Mouse (Mus musculus) large intestine, adult 2 months (tissue): ENCODE results near the gene Gcsh. TPM values are rescaled to one million over a fixed set of nuclear protein-coding genes. Genes with fewer than 3 reads are reported as not detected.

ENCODE experiments used
- DNase-seq: peaks from one replicate; pipeline ENCODE4 v3.0.0-alpha.2; 2012; ENCODE audit warnings: low read depth, low spot score
- WGBS: fragments of 180-500 bp; shearing (Covaris S2); methylation state at CpG from one replicate; pipeline ENCODE4 v1.1.7; 2018; 5-methylcytosine and 5-hydroxymethylcytosine counted together
- polyA plus RNA-seq: library from polyadenylated mRNA; depleted of rRNA; stranded (reverse); fragments of >200 nt; gene quantifications from 2 replicates; pipeline ENCODE4 v1.2.3, GENCODE M21; 2012

Gene Gcsh
- polyA plus RNA-seq, 1 experiment: 25.9 TPM

GRCm38 (mm10) chr8:116980117-116980516, 13.2 kb downstream of the Gcsh start:
- DNase-seq: no peak
- 17% methylated on average over 4 of the region's 4 CpGs for WGBS

DNA sequence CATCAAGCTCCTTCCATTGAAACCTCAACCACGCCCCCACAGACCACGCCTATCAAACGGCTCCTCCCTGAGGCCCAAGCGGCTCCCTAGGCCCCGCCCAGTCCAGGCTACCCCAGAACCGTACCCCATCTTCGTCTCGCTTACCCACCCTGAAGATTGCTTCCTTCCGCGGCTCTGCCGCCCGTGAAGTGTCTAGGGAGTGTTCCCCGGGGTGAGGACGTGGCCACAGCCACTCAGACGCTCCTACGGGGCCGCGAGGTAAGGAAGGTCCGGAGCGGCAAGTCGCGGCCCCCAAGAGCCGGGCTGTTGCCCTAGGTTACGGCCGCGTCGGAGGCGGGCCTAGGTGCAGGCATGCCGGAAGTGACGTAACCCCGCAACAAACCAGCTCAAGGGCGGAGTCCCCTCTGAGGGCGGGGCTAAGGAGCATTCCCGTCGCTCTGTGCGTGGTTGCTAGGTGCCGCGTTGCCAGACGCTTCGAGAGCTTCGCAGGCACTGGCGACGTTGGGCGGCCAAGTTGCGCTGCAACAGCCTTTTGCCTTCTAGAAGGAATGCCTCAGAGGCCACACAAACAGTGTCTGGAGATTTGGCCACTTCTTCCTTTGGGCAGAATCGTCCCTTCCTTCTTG, 14.6 kb downstream of the Gcsh start, which contains the start of gene 1700030J22Rik:
Gene 1700030J22Rik (minus strand): TSS at position 329 of the 626 bp plus-strand sequence.
- under 1% methylated on average over 46 of the region's 46 CpGs for WGBS
- DNase-seq: peak; percentile 96

DNA sequence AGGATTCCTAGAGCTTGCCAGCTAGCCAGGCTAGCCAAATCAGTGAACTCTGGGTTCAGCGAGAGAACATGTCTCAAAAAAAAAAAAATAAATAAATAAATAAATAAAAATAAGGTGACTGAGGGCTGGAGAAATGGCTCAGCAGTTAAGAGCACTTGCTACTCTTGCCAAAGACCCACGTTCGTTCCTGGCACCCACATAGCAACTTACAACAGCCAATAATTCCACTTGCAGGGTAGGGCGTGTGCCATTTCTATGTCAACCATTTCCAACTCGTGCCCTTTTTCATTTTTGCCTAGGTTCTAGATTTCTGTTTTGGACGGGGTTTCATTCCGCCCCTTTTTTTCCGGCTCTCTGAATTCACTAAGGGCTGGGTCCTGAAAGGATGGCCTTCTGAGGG, 15.3 kb downstream of the Gcsh start:
- DNase-seq: no peak
- 23% methylated on average over 8 of the region's 8 CpGs for WGBS

DNA sequence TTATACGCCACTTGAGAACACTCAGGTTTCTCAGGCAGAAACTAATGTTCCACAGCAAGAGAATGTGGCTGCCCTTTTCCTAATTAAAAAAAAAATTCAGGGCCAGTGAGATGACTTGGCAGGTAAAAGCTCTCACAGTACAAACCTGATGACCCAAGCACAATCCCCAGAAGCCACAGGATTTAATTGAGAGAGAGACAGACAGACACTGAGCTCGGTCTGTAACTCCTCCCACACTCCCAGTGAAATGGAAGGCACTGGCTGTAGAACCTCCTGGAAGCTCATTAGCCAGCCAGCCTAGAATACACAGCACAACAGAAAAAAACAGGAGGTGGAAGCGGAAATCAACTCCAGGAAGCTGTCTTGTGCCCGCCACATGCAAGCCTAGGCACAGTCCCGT, 17.7 kb downstream of the Gcsh start:
- WGBS: 57% methylated on average over 5 of the region's 5 CpGs
- DNase-seq: no peak

- 57% methylated on average over 5 of the region's 5 CpGs for WGBS
- no peak for DNase-seq
Measured at GRCm38 (mm10) chr8:116975066-116975465, 18.3 kb downstream of the Gcsh start.

DNA sequence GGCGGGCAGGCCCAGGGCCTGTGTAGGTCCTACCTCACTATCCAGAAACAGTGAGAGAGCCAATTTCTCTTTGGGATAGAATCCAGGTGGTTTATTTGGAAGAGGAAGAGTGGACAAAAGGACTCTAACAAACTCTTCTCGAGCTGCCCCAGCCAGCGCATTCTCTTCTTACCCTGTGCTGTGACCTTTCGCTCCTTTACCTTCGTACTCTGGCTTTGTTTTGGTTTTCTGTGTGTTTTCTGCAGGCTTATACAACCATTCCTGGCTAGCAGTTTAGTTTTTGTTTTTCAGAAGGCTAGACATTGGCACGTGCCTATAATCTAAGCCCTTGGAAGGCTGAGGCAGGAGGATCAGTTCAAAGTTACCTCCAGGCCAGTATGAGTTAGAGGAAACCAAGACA, 23.8 kb downstream of the Gcsh start:
- DNase-seq: no peak
- 78% methylated on average over 6 of the region's 6 CpGs for WGBS

DNA sequence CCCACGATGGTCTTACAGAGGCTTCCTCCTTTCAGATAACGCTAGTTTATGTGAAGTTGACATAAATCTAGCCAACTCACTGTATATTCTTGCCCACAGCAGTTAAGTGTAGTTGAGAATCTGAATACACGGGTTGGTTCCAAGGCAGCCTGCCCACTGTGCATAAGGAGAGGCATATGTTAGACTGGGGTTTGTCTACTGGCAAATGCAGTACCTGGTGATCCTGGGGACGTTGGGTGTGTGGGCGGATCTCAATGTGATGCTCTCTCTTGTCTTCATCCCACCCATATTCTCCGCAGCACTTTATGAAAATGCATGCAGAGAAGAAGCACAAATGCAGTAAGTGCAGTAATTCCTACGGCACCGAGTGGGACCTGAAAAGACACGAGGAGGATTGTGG, 38.9 kb downstream of the Gcsh start:
- 90% methylated on average over 9 of the region's 9 CpGs for WGBS

GRCm38 (mm10) chr8:116952428-116952827, 40.9 kb downstream of the Gcsh start:
- no peak for DNase-seq
- WGBS: 51% methylated on average over 8 of the region's 8 CpGs

More for the DNA sequence above, 38.9 kb downstream of the Gcsh start:
- DNase-seq: no peak

- WGBS: 18% methylated on average over 2 of the region's 2 CpGs
- DNase-seq: peak; percentile 69
Measured at GRCm38 (mm10) chr8:116951778-116952177, 41.6 kb downstream of the Gcsh start.

DNA sequence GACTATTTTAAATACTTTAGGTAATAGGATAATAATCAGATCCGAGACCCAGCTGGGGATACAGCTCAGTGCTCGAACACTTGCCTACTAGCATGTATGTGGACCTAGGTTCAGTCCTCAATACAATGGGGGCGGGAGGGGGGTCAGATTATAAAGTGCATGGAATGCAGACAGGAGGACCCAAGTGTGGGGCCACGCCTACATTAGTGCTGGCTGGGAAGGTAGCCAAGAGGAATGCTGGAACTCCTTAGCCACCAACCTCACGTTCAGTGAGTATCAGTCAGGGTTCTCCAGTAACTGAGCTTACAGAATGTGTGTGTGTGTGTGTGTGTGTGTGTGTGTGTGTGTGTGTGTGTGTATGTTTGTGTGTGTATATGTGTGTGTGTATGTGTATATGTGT, 42.0 kb downstream of the Gcsh start:
- 32% methylated on average over 5 of the region's 5 CpGs for WGBS
- DNase-seq: no peak

DNA sequence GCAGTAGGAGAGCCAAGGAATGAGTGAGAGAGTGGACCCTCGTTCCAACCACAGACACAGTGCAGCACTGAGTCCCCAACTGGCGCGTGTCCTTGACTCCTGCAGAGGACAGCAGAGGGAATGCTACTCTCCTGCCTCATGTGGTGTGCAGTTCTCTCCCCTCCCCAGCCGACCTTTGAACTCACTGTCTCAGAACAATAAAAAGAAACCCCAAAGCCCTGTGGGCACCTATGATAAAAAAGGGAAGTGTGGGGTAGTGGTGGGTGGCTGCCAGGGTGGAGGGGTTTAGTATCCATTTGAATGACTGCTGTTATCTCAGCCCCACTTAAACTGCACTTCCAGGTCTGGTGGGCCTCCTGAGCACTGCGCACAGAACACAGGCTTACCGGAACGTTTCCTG, 45.7 kb downstream of the Gcsh start:
- DNase-seq: no peak
- 67% methylated on average over 7 of the region's 7 CpGs for WGBS

DNA sequence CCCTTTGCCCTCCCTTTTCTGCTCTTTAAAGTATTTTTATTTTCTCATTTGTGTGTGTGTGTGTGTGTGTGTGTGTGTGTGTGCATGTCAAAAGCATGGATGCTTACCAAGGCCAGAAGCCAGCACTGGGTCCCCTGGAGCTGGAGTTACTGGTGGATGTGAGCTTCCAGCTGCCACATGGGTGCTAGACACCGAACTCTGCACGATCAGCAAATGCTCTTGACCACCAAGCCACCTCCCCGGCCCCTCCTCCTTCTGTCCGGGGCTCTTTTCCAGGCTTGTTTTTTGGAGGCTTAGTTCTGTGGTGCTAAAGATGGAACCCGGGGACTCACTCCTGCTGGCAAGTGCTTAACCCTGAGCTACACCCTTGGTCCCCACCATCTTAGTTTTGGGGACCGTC, 46.5 kb downstream of the Gcsh start:
- WGBS: 90% methylated on average over 6 of the region's 6 CpGs
- DNase-seq: no peak

GRCm38 (mm10) chr8:116946268-116946838, 47.0 kb downstream of the Gcsh start:
- 80% methylated on average over 21 of the region's 21 CpGs for WGBS
- DNase-seq: no peak

- DNase-seq: no peak
- 86% methylated on average over 9 of the region's 9 CpGs for WGBS
Measured at GRCm38 (mm10) chr8:116945169-116945910, 48.0 kb downstream of the Gcsh start.

DNA sequence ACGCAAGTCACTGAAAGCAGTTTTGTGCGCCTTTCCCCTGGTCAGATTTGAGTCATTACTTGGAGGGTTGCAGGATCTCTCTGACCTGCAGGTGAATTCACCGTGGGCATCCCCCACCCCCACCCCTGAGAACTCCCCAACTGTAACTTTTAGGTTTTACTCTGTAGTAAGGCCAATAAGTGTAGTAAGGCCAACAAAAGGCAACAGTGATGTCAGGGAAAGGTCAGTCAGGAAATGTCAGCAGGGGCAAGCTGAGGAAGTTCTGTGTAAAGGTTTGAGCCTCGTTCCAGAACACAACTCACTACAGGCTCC, 49.0 kb downstream of the Gcsh start:
- WGBS: 7% methylated on average over 4 of the region's 4 CpGs
- DNase-seq: no peak

- DNase-seq: no peak
- WGBS: 1% methylated on average over 62 of the region's 62 CpGs
Measured at GRCm38 (mm10) chr8:116943555-116944384, 49.6 kb downstream of the Gcsh start.

DNA sequence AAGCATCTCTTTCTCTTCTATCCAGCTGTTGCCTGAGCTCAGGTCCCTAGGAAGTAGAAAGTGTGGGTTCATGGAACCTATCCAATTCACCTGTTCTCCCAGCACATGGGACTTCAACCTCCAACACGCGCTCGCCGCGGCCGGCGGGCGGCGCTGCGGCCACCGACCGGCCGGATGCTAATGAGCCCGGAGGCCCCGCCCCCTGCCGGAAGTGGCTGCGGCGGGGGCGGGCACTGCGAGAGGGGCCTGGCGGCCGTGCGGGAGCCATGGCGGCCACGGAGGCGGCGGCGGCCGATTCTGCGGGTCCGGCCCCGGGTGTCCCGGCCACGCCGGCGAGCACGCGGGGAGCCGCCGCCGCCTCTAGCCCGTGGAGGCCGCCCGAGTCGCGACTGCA, 50.2 kb downstream of the Gcsh start, which contains the start of gene Atmin:
Gene Atmin (plus strand): TSS at position 233 of the 394 bp plus-strand sequence.
- WGBS: under 1% methylated on average over 43 of the region's 46 CpGs

DNA sequence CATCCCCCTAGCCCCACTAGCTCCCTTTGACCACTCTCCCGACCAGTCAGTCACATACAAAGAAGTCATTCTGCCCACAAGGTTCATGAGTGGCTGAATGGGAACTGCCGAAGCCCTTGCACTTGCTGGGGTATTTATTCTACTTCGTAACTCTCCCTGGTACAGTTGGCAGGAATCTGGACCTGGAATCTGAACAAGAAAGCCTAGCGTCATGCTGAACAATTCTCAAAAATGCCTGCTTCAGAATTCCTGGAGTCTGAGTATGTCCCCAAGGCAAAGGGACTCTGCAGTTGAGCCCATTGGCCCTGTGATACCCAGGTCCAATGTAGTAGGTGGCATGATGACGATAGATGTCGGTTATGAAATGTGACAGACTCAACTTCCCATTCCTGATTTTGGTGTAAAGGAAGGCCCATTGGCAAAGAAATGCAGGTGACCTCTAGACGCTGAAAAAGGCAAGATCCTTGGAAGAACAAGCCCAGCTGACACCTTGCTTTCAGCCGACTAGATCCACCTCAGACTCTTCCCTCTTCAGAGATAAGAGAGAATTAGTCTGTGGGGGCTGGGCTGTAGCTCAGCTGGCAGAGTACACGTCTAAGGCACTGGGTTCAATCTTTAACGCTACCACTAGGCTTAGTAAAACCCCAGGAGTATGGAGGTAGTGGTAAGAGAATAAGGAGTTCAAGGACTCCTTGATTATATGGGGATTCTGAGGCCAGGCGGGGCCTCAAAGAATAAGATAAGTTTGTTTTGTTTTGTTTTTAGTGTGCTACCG, 50.9 kb downstream of the Gcsh start:
- 67% methylated on average over 12 of the region's 12 CpGs for WGBS
- no peak for DNase-seq

More for the DNA sequence above, 50.2 kb downstream of the Gcsh start, which contains the start of gene Atmin:
- DNase-seq: peak; percentile 57

DNA sequence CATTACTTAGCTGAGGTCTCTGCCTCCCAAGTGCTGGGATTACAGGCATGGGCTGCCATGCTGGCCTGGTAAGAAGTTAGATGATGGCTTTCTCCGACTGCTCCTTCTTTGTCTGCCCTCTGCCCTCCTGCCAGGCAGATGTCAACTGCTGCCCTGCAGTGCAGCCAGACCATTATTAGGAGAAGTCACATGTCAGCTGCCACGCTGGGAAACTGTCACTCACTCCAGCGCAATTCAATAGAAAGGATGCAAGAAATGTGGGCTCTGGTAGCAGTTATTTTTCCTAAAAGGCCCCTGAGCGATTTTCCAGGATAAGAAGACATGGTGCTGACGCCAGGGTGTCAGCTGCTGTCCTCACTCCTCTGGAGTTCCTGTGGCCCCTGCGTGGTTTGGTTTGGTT, 57.8 kb downstream of the Gcsh start:
- DNase-seq: no peak
- WGBS: 91% methylated on average over 6 of the region's 6 CpGs
